Mouse (Mus musculus) heart, adult 2 months (tissue): Measurements from ENCODE around the gene Pitpnb. TPM values are rescaled to one million over a fixed set of nuclear protein-coding genes. Genes with fewer than 3 reads are reported as not detected.

Experiments
- DNase-seq, 2 experiments: peaks; one replicate each; pipeline ENCODE4 v3.0.0; 2021
- H3K27ac ChIP-seq: fragments of 200-600 bp; 2 replicates; pipeline ENCODE4 v1.8.1; 2022
- H3K27me3 ChIP-seq: fragments of 200-500 bp; 2 replicates; pipeline ENCODE4 v1.6.1; 2012; ENCODE audit warnings: mild to moderate bottlenecking, low read length, inconsistent platforms, mixed read lengths; ENCODE audit not compliant: control insufficient read depth, insufficient read depth
- H3K36me3 ChIP-seq: fragments of 200-500 bp; 2 replicates; pipeline ENCODE4 v1.6.1; 2012; ENCODE audit warnings: low read length, inconsistent platforms; ENCODE audit not compliant: control insufficient read depth, insufficient read depth
- H3K4me1 ChIP-seq: fragments of 200-500 bp; 2 replicates; pipeline ENCODE4 v1.6.1; 2011; ENCODE audit warnings: low read length; ENCODE audit not compliant: control insufficient read depth, insufficient read depth
- H3K4me3 ChIP-seq: fragments of 200-600 bp; 2 replicates; pipeline ENCODE4 v1.8.1; 2022
- H3K79me2 ChIP-seq: fragments of 200-500 bp; replicated peaks from 2 replicates; pipeline ENCODE4 v1.6.1; 2012; ENCODE audit warnings: mild to moderate bottlenecking, inconsistent platforms, low read length, moderate library complexity, mixed read lengths; ENCODE audit not compliant: control insufficient read depth, insufficient read depth
- H3K9ac ChIP-seq: fragments of 200-500 bp; 2 replicates; pipeline ENCODE4 v1.6.1; 2012; ENCODE audit warnings: low read depth, mild to moderate bottlenecking, control low read depth, inconsistent platforms, low read length, mixed read lengths
- CTCF ChIP-seq: fragments of 200-600 bp; IDR thresholded peaks from 2 replicates; pipeline ENCODE4 v1.8.1; 2022; ENCODE audit warnings: antibody characterized with exemption, mild to moderate bottlenecking, moderate library complexity
- EP300 ChIP-seq: fragments of 200-500 bp; IDR thresholded peaks from 2 replicates; pipeline ENCODE4 v1.6.1; 2011; ENCODE audit warnings: low read depth, low read length, control low read depth; ENCODE audit not compliant: insufficient read depth
- POLR2A ChIP-seq: fragments of 200-500 bp; IDR thresholded peaks from 2 replicates; pipeline ENCODE4 v1.6.1; 2011; ENCODE audit warnings: mild to moderate bottlenecking, low read depth, low read length, control low read depth; ENCODE audit not compliant: insufficient read depth
- WGBS: fragments of 180-500 bp; shearing (Covaris S2); methylation state at CpG from one replicate; pipeline ENCODE4 v1.1.7; 2018; 5-methylcytosine and 5-hydroxymethylcytosine counted together
- intact Hi-C: fragments of 180-260 bp; cut with DNase I; formaldehyde crosslinking; loops from one replicate; pipeline ENCODE4 v1.15.1; 2025
- polyA plus RNA-seq: library from polyadenylated mRNA; depleted of rRNA; stranded (reverse); fragments of >200 nt; gene quantifications from 2 replicates; pipeline ENCODE4 v1.2.3, GENCODE M21; 2012
- total RNA-seq, 2 experiments: library from RNA; stranded (reverse); gene quantifications; 2 replicates each; pipeline ENCODE4 v1.2.3; 2021

The Pitpnb gene
- total and polyA plus RNA-seq, 3 experiments = 32.4 to 41.9 (median 39.4) TPM

DNA sequence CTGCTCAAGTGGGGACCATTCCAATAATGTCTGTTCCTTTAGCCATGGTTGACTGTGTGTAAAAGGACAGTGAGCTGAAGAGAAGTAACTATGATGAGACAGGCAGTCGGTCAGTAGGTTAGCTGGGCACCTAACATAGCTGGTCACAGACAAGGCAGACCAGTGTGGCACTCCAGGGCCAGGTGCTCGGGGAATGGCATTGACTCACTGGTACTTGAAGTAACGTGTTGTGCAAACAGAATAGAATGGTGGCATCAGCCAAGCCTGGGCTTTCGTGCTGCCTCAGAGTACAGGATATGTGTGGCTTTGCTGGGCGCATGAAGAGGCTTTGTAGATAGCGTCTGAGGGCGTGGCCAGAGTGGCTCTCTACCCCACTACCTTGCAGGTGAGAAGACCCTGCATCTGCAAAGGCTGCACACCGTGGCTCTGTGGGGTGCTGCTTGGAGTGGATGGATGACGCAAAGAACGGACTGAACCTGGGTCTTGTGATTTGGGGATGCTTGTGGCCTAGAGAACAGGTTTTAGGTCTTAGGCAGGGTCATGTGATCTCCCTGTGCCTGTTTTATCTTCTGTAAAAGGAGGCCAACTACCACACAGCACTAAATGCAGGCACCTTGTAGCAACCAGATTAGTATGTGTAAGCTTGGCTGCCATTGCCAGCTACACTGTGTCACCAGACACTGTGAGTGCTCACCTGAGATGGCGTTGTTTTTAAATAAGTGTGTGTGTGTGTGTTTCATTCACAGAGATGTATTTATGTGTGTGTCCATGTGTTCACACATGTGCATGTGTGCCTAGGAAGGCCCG, 26.5 kb downstream of the Pitpnb start:
- intact Hi-C loops = no loop called here
- no peak for DNase-seq
- WGBS = 93% methylated on average over 12 of the region's 12 CpGs
- TF ChIP-seq EP300 (no peak), POLR2A (no peak), CTCF (no peak)
- H3K79me2 ChIP-seq = no peaks in the 10 kb centered on the region
- no peak overlapping the region for H3K27ac ChIP-seq
- no peaks in the 10 kb centered on the region for H3K27me3 ChIP-seq
- no peaks in the 10 kb centered on the region for H3K36me3 ChIP-seq
- H3K4me1 ChIP-seq = no peaks in the 10 kb centered on the region
- H3K9ac ChIP-seq = no peak overlapping the region
- H3K4me3 ChIP-seq = no peak overlapping the region

GRCm38 (mm10) chr5:111360546-111360945, 30.0 kb downstream of the Pitpnb start:
- no peaks in the 10 kb centered on the region for H3K79me2 ChIP-seq
- H3K9ac ChIP-seq = no peak overlapping the region
- 84% methylated on average over 5 of the region's 5 CpGs for whole genome bisulfite sequencing
- H3K27ac ChIP-seq = no peak overlapping the region
- H3K4me1 ChIP-seq = no peaks in the 10 kb centered on the region
- H3K36me3 ChIP-seq = no peaks in the 10 kb centered on the region
- H3K4me3 ChIP-seq = no peak overlapping the region
- no peak for DNase-seq
- intact Hi-C loops = no loop called here
- H3K27me3 ChIP-seq = no peaks in the 10 kb centered on the region
- TF ChIP-seq CTCF (peak; percentile 52), POLR2A (no peak)

- H3K79me2 ChIP-seq = no peaks in the 10 kb centered on the region
- no peak overlapping the region for H3K27ac ChIP-seq
- H3K4me3 ChIP-seq = no peak overlapping the region
- 89% methylated on average over 8 of the region's 8 CpGs for WGBS
- H3K9ac ChIP-seq = no peak overlapping the region
- intact Hi-C loops = no loop called here
- no peak for DNase-seq
- H3K36me3 ChIP-seq = no peaks in the 10 kb centered on the region
- no peaks in the 10 kb centered on the region for H3K4me1 ChIP-seq
- TF ChIP-seq EP300 (no peak), CTCF (no peak), POLR2A (no peak)
- H3K27me3 ChIP-seq = no peaks in the 10 kb centered on the region
Measured at GRCm38 (mm10) chr5:111361058-111361457, 30.5 kb downstream of the Pitpnb start.

GRCm38 (mm10) chr5:111361846-111362245, 31.3 kb downstream of the Pitpnb start:
- no peaks in the 10 kb centered on the region for H3K4me1 ChIP-seq
- H3K4me3 ChIP-seq = no peak overlapping the region
- no peak overlapping the region for H3K27ac ChIP-seq
- 80% methylated on average over 7 of the region's 7 CpGs for WGBS
- H3K36me3 ChIP-seq = no peaks in the 10 kb centered on the region
- no peak overlapping the region for H3K9ac ChIP-seq
- no peak for TF ChIP-seq CTCF
- TF ChIP-seq POLR2A = no peak
- no peak for TF ChIP-seq EP300
- no peaks in the 10 kb centered on the region for H3K79me2 ChIP-seq
- no peaks in the 10 kb centered on the region for H3K27me3 ChIP-seq
- no peak for DNase-seq
- intact Hi-C loops = no loop called here

DNA sequence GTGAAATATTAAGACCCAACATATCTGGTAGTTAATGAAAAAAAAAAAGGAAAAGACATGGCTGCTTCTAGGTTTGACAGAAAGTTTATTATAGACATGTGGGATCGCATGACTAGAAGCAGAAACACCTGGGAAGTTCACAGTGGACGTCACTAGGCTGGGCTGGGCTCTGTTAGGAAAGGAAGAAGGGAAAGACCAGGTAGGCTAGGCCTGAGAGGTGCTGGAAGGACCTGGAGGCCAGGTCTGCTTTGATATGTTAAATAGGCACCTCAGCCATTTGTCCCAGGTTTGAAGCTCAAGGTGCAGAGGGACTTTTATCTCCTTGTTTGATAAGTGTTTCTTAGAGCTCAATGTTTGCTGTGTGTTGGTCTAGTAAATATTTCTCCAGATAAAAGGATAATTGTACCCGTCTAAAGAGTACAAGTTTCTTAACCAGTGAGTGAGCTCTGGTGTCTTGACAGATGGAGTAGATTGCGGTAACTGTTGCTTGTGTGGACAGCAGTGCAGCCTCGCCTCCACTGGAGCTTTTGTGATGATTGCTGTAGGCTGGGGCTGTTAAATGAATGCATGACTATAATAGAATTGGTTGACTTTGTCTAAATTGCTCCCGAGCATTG, 33.0 kb downstream of the Pitpnb start:
- WGBS = 84% methylated on average over 6 of the region's 6 CpGs
- H3K36me3 ChIP-seq = no peaks in the 10 kb centered on the region
- intact Hi-C loops = no loop called here

GRCm38 (mm10) chr5:111364533-111364932, 34.0 kb downstream of the Pitpnb start:
- Histone ChIP-seq H3K79me2 (no peaks in the 10 kb centered on the region), H3K27me3 (no peaks in the 10 kb centered on the region), H3K27ac (no peak overlapping the region), H3K36me3 (no peaks in the 10 kb centered on the region), H3K9ac (no peak overlapping the region), H3K4me1 (no peaks in the 10 kb centered on the region), H3K4me3 (no peak overlapping the region)
- intact Hi-C loops = no loop called here
- DNase-seq = no peak
- WGBS = 45% methylated on average over 3 of the region's 3 CpGs
- TF ChIP-seq EP300 (no peak), POLR2A (no peak), CTCF (peak; percentile 80)

More for the DNA sequence above, 33.0 kb downstream of the Pitpnb start:
- H3K4me3 ChIP-seq = no peak overlapping the region
- no peaks in the 10 kb centered on the region for H3K27me3 ChIP-seq
- no peak for DNase-seq
- no peaks in the 10 kb centered on the region for H3K4me1 ChIP-seq
- no peaks in the 10 kb centered on the region for H3K79me2 ChIP-seq
- TF ChIP-seq EP300 (no peak), CTCF (no peak), POLR2A (no peak)
- no peak overlapping the region for H3K9ac ChIP-seq
- H3K27ac ChIP-seq = no peak overlapping the region
